Mouse (Mus musculus) midbrain, embryonic 14.5 days (tissue): ENCODE measurements at regions not wholly inside any gene's neighbourhood (a gene's known extent, or its start where the extent isn't known, plus 50 kb on each side); places are given as distances from the start of the nearest gene placed in this dataset.

Source experiments
- ATAC-seq: fragments of 200-750 bp; cut with Nextera tagmentation; 2 replicates; pipeline ENCODE4 v1.8.0; 2017; ENCODE audit warnings: moderate number of reproducible peaks, moderate library complexity; ENCODE audit not compliant: low FRiP score, low TSS enrichment
- DNase-seq: peaks from one replicate; pipeline ENCODE4 v3.0.0-alpha.2; 2015
- H3K27ac ChIP-seq: fragments of 300-500 bp; sonication (generic); replicated peaks from 2 replicates; pipeline ENCODE4 v1.5.1; 2014; ENCODE audit warnings: mild to moderate bottlenecking, low read depth, low read length, moderate library complexity
- H3K27me3 ChIP-seq: fragments of 300-500 bp; sonication (generic); 2 replicates; pipeline ENCODE4 v1.6.1; 2014; ENCODE audit warnings: low read length, control low read depth, mixed read lengths; ENCODE audit not compliant: control insufficient read depth, insufficient read depth
- H3K36me3 ChIP-seq: fragments of 300-500 bp; sonication (generic); 2 replicates; pipeline ENCODE4 v1.6.1; 2014; ENCODE audit warnings: low read length, control low read depth; ENCODE audit not compliant: control insufficient read depth, insufficient read depth
- H3K4me1 ChIP-seq: fragments of 300-500 bp; sonication (generic); 2 replicates; pipeline ENCODE4 v1.6.1; 2014; ENCODE audit warnings: mild to moderate bottlenecking, antibody characterized with exemption, low read length, control low read depth; ENCODE audit not compliant: control insufficient read depth, insufficient read depth
- H3K4me2 ChIP-seq: fragments of 300-500 bp; sonication (generic); 2 replicates; pipeline ENCODE4 v1.6.1; 2014; ENCODE audit warnings: mild to moderate bottlenecking, low read length, moderate library complexity
- H3K4me3 ChIP-seq: fragments of 300-500 bp; sonication (generic); replicated peaks from 2 replicates; pipeline ENCODE4 v1.5.1; 2014; ENCODE audit warnings: low read depth, low read length
- H3K9ac ChIP-seq: fragments of 300-500 bp; sonication (generic); replicated peaks from 2 replicates; pipeline ENCODE4 v1.6.1; 2014; ENCODE audit warnings: mild to moderate bottlenecking, low read length, moderate library complexity
- H3K9me3 ChIP-seq: fragments of 300-500 bp; sonication (generic); 2 replicates; pipeline ENCODE4 v1.6.1; 2016; ENCODE audit warnings: low read length, control low read depth, mixed read lengths; ENCODE audit not compliant: control insufficient read depth
- WGBS: fragments of 180-500 bp; shearing (Covaris S2); extraction: QIAGEN DNeasy Blood & Tissue Kit; methylation state at CpG from one replicate; pipeline ENCODE4 v1.1.7; 2014; 5-methylcytosine and 5-hydroxymethylcytosine counted together

GRCm38 (mm10) chr11:117538732-117539131 is 54.6 kb downstream of the Gm11733 start:
- no peak overlapping the region for H3K9ac ChIP-seq
- H3K27ac ChIP-seq = no peak overlapping the region
- ATAC-seq = no peak
- no peak for DNase-seq
- no peak overlapping the region for H3K4me3 ChIP-seq
- no peak overlapping the region for H3K4me2 ChIP-seq
- WGBS = 70% methylated on average over 5 of the region's 5 CpGs
- peaks cover 43% of the 10 kb centered on the region for H3K4me1 ChIP-seq
- H3K27me3 ChIP-seq = no peaks in the 10 kb centered on the region
- H3K9me3 ChIP-seq = no peaks in the 10 kb centered on the region
- no peaks in the 10 kb centered on the region for H3K36me3 ChIP-seq

DNA sequence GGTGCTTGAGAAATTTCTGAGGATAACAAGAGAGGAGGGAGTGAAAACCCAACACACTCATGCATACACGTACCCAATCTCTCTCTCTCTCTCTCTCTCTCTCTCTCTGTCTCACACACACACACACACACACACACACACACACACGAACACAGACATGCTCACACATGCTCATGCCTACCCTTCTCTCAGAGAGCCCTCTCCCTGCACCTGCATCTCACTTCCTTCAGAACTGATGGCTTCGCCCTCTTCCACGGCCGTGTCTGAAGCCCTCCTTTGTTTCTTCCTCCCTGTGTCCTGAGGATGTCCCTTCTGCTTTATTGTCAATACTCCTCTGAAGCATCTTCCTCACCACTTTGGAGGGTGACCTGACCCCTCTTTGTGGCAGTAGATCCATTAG is 56.4 kb downstream of the Gm11733 start:
- 20% methylated on average over 5 of the region's 5 CpGs for WGBS
- Histone ChIP-seq H3K27ac (peak overlapping the region; percentile 93), H3K9me3 (no peaks in the 10 kb centered on the region), H3K4me1 (peaks cover 44% of the 10 kb centered on the region), H3K4me3 (no peak overlapping the region), H3K9ac (peak overlapping the region; percentile 18; the same call in 1 of the 2 replicates), H3K27me3 (no peaks in the 10 kb centered on the region), H3K36me3 (no peaks in the 10 kb centered on the region), H3K4me2 (peak overlapping the region; percentile 24)
- ATAC-seq (no peak), DNase-seq (peak; percentile 32)

- DNase-seq (peak; percentile 89), ATAC-seq (peak; percentile 68; the same call in 1 of the 2 replicates)
- H3K27me3 ChIP-seq = no peaks in the 10 kb centered on the region
- peak overlapping the region; percentile 24 for H3K4me2 ChIP-seq
- no peaks in the 10 kb centered on the region for H3K9me3 ChIP-seq
- no peak overlapping the region for H3K4me3 ChIP-seq
- peak overlapping the region; percentile 93 for H3K27ac ChIP-seq
- H3K36me3 ChIP-seq = no peaks in the 10 kb centered on the region
- H3K4me1 ChIP-seq = peaks cover 41% of the 10 kb centered on the region
- WGBS = 2% methylated on average over 6 of the region's 6 CpGs
- peak overlapping the region; percentile 18 for H3K9ac ChIP-seq
These were observed 57.2 kb downstream of the Gm11733 start for GRCm38 (mm10) chr11:117541205-117541884.

- H3K9ac ChIP-seq = no peak overlapping the region
- WGBS = 32% methylated on average over 6 of the region's 6 CpGs
These were observed 59.0 kb downstream of the Gm11733 start for GRCm38 (mm10) chr11:117543191-117543590.

GRCm38 (mm10) chr11:117544507-117544906 is 60.3 kb downstream of the Gm11733 start:
- H3K9me3 ChIP-seq = no peaks in the 10 kb centered on the region
- peaks cover 30% of the 10 kb centered on the region for H3K4me1 ChIP-seq
- H3K27ac ChIP-seq = no peak overlapping the region
- 35% methylated on average over 6 of the region's 6 CpGs for WGBS
- DNase-seq (no peak), ATAC-seq (no peak)
- H3K4me2 ChIP-seq = no peak overlapping the region
- no peaks in the 10 kb centered on the region for H3K36me3 ChIP-seq
- H3K4me3 ChIP-seq = no peak overlapping the region
- H3K27me3 ChIP-seq = no peaks in the 10 kb centered on the region
- H3K9ac ChIP-seq = no peak overlapping the region

More at GRCm38 (mm10) chr11:117543191-117543590, 59.0 kb downstream of the Gm11733 start:
- DNase-seq (no peak), ATAC-seq (no peak)
- peak overlapping the region; percentile 50; the same call in 1 of the 2 replicates for H3K27ac ChIP-seq
- no peaks in the 10 kb centered on the region for H3K36me3 ChIP-seq
- H3K27me3 ChIP-seq = no peaks in the 10 kb centered on the region
- no peaks in the 10 kb centered on the region for H3K9me3 ChIP-seq
- H3K4me3 ChIP-seq = no peak overlapping the region
- peaks cover 41% of the 10 kb centered on the region for H3K4me1 ChIP-seq
- no peak overlapping the region for H3K4me2 ChIP-seq

DNA sequence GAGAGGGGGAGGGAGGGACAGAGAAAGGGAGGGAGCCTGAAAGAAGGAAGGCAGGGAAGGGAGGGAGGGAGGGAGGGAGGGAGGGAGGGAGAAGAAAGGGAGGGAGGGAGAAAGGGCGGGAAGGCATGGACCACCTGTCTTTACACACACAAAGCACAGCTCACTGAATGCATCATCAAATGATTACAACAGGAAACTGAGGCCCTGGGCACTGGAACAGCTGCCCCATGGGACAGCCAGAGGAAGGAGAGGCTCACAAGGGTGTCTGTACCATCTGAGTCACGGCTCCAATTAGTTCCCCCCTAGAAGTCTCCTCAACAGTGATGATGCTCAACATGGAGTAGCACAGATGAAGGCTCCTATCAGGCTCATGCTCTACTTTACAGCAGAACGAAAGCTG is 60.8 kb downstream of the Gm11733 start:
- H3K4me1 ChIP-seq = peaks cover 30% of the 10 kb centered on the region
- H3K27ac ChIP-seq = no peak overlapping the region
- H3K9ac ChIP-seq = no peak overlapping the region
- no peaks in the 10 kb centered on the region for H3K27me3 ChIP-seq
- H3K9me3 ChIP-seq = no peaks in the 10 kb centered on the region
- no peaks in the 10 kb centered on the region for H3K36me3 ChIP-seq
- no peak overlapping the region for H3K4me2 ChIP-seq
- no peak overlapping the region for H3K4me3 ChIP-seq
- ATAC-seq (no peak), DNase-seq (no peak)
- WGBS = 63% methylated on average over 3 of the region's 3 CpGs

- no peak overlapping the region for H3K27ac ChIP-seq
- H3K4me2 ChIP-seq = no peak overlapping the region
- DNase-seq = peak; percentile 56
- no peaks in the 10 kb centered on the region for H3K36me3 ChIP-seq
- 0 out of 2 replicates have a peak, but pooled peaks cover 6% of the 10 kb centered on the region for H3K4me1 ChIP-seq
- no peak for ATAC-seq
- no peak overlapping the region for H3K4me3 ChIP-seq
- H3K9ac ChIP-seq = no peak overlapping the region
- 81% methylated on average over 5 of the region's 5 CpGs for WGBS
- H3K27me3 ChIP-seq = no peaks in the 10 kb centered on the region
- no peaks in the 10 kb centered on the region for H3K9me3 ChIP-seq
These were observed 67.8 kb downstream of the Gm11733 start for GRCm38 (mm10) chr11:117551926-117552325.

- DNase-seq = no peak
- H3K9ac ChIP-seq = no peak overlapping the region
- no peak overlapping the region for H3K4me2 ChIP-seq
- no peak overlapping the region for H3K4me3 ChIP-seq
- H3K27me3 ChIP-seq = no peaks in the 10 kb centered on the region
- WGBS = 92% methylated on average over 8 of the region's 8 CpGs
- H3K4me1 ChIP-seq = 0 out of 2 replicates have a peak, but pooled peaks cover 6% of the 10 kb centered on the region
- H3K36me3 ChIP-seq = no peaks in the 10 kb centered on the region
- H3K27ac ChIP-seq = no peak overlapping the region
- no peaks in the 10 kb centered on the region for H3K9me3 ChIP-seq
- ATAC-seq = no peak
These were observed 68.3 kb downstream of the Gm11733 start for GRCm38 (mm10) chr11:117552430-117552969.

DNA sequence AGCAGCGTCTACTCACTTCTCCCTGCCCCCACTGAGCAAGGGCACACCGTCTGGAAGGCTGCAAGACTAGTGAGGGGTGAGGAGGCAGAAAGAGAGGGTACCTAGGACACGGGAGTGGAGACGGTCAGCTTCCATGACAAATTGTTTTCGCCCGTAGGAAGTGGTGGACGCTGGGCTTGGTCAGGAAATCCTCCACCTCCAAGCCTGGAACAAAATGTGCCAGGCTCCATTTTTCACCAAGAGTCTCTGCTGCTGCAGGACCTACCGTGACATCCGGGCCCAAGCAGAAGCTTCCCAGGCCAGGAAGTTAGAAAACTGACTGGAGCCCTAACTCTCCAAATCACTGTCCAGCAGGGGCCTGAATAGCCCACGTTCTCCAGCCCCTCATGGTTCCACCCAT is 69.9 kb downstream of the Gm11733 start:
- 62% methylated on average over 10 of the region's 10 CpGs for WGBS
- H3K27ac ChIP-seq = no peak overlapping the region
- no peak for DNase-seq
- 0 out of 2 replicates have a peak, but pooled peaks cover 6% of the 10 kb centered on the region for H3K4me1 ChIP-seq
- H3K4me2 ChIP-seq = no peak overlapping the region
- H3K27me3 ChIP-seq = no peaks in the 10 kb centered on the region
- H3K9ac ChIP-seq = no peak overlapping the region
- no peak for ATAC-seq
- H3K4me3 ChIP-seq = no peak overlapping the region
- H3K9me3 ChIP-seq = no peaks in the 10 kb centered on the region
- H3K36me3 ChIP-seq = no peaks in the 10 kb centered on the region
